Mouse (Mus musculus) c-Kit-positive CD71-negative TER-119-negative erythroid progenitor cells, embryonic 14.5 days (primary cell): ENCODE data around the gene Nr4a2.

Experiments
- DNase-seq: peaks from one replicate; pipeline ENCODE4 v3.0.0-alpha.2; 2013; ENCODE audit warnings: low read depth

The Nr4a2 gene

GRCm38 (mm10) chr2:57111791-57112538, 11.8 kb downstream of the Nr4a2 start:
- DNase-seq: no peak

DNA sequence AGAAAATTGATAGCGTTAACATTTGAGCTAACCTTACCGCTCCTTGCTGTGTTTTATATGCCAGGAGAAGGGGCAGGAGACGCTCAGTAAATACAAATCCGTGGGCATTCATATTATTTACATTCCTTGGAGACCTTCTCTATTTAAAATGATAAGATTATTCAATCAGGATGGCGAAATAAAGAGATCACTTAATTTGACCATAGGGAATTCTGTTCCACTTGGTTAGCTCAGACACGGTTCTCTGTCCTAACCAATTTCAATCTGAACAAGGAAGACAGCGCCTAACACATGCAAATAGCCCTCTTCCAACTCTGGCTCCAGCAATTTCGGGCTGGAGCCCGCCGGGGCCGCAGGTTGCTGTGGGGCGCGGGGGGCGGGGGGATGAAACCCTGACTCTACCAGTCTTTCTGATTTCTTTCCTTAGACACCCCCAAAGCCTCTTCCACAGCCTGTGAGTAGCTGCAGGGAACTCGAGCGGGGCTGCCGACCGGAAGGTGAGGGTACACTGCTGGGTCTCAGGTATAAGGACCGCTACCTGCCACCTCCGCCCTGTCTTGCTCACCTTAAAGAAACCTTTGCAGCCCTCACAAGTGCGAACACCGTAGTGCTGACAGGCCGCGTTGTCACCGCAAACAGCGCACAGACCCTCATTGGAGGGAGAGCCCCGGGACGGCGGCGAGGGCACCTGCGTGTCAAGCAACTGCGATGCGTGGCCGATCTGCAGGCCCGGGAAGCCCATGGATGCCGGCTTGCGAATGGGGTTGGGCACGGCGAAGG, 12.6 kb downstream of the Nr4a2 start:
- DNase-seq: no peak

DNA sequence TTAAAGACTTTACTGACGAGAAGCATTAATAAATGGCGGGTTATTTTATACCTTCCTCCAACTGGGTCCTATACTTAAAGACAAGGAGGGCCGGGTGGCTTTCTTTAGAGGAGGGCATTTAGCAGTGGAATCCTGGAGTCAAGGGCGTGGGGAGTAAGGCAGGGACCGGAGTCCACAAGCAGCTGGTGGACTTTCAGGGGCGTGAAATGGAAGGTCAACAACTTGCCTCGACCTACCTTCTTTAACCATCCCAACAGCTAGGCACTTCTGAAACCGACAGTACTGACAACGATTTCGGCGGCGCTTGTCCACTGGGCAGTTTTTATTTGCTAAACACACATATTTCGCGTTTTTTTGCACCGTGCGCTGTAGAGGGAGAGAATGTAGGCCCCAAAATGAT, 13.4 kb downstream of the Nr4a2 start:
- DNase-seq: no peak

GRCm38 (mm10) chr2:57109926-57110325, 13.9 kb downstream of the Nr4a2 start:
- no peak for DNase-seq

DNA sequence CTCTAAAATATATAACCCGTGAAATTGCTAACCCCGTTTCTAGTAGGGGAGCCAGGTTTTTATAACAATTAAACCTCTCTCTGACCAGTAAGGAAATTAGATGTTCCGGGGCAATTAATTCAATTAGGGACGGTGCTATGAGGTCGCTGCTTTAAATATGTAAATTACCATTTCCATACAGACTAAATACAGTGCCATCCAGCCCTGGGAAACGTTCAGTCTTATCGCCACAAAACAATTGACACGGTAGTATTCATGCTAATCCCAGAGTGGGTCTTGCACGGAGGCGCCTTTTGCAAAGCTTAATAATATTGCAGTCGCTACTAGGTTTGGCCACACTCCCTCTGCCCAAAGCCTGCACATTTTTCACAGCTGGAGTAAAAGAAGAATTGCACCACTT, 14.5 kb downstream of the Nr4a2 start:
- no peak for DNase-seq

DNA sequence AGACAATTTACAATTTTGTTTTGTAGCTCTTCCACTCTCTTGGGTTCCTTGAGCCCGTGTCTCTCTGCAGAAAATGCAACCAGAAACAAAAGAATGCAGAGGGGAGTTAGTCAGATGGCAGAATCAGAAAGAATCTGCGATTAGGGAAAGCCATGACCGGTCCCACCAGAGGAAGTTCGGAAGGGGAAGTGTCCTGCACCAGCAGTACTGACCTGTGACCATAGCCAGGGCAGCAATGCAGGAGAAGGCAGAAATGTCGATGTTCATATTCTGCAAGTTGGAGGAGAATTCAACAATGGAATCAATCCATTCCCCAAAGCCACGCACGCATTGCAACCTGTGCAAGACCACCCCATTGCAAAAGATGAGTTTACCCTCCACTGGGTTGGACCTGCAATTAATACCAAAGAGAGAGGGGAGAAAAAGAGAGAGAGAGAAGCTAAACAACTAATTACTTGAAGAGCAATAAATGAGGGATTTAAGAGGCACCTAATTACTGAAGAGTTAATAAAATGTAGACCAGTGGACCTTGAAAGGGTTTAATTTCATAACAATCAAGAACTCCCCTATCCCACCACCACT, 15.4 kb downstream of the Nr4a2 start:
- DNase-seq: no peak

DNA sequence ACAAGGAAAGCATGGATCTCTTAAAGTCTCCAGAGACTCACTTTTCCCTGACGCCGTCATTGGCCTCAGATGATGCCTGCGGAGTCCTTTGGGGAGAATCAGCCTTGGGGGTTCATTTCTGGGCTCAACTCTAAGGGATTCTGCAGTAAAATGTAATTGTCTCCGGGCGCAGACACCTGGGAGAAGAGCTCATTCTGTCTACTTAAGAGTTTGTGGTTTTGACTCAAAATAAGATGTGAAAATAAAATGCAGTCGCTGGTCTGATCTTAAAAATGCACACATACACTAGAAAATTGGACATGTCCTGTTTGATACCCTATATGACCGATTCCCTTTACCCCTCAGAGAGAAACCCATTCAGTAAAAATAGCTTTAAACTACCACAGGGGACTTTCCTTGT, 18.4 kb downstream of the Nr4a2 start:
- DNase-seq: no peak

DNA sequence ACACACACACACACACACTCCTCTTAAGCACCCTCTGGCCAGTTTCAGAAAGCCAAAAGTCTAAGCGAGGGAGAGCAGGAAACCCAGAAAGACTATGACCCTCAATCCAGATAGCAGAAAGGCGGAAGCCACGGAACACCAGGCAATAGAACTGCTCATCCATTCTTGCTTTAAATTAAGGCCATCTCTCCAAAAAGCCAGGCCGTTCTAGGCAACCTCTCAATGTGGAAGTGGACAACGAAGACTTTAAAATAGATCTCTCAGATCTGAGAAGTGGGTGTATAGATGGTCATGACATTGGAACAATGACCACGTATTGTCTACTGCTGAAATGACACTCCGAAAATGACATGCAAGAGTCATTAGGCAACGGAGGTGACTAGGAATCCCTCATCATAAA, 19.1 kb downstream of the Nr4a2 start:
- no peak for DNase-seq

DNA sequence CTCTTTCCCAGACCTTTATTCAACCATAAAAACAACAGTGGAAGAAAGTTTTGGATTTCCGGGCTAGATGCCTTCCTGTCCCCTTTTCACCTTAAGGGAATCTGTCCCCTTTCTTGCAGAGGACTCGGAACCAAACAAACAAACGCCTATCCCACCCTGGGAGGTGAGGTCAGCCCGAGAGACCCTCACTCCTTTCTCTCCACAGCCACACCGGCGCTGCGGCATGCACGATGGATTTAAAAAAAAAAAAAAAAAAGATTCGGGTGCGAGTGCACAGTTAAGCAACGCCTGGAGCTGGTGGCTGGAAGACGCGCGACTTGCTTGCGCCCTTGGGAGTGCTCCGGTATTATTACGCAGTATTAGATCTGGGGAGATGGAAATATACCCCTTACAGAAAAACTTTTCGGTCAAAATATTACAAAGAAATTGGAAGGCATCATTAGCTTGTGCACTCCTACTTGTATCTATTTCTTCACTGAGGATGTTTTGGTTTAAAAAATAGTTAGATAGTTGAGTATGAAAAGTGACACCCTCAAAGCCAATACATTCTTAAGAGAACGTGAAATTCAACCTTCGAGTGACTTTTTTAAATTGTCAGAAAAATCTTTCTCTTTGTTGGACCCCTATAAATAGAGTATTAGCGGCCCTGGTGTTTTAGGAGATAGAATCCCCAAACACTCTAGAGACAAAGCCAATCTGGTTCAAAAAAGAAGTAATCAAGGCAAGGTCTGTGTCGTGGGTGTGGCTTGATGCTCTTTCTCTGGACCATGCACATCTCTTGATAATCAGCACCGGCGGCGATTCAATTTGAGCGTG, 19.8 kb downstream of the Nr4a2 start:
- DNase-seq: no peak

DNA sequence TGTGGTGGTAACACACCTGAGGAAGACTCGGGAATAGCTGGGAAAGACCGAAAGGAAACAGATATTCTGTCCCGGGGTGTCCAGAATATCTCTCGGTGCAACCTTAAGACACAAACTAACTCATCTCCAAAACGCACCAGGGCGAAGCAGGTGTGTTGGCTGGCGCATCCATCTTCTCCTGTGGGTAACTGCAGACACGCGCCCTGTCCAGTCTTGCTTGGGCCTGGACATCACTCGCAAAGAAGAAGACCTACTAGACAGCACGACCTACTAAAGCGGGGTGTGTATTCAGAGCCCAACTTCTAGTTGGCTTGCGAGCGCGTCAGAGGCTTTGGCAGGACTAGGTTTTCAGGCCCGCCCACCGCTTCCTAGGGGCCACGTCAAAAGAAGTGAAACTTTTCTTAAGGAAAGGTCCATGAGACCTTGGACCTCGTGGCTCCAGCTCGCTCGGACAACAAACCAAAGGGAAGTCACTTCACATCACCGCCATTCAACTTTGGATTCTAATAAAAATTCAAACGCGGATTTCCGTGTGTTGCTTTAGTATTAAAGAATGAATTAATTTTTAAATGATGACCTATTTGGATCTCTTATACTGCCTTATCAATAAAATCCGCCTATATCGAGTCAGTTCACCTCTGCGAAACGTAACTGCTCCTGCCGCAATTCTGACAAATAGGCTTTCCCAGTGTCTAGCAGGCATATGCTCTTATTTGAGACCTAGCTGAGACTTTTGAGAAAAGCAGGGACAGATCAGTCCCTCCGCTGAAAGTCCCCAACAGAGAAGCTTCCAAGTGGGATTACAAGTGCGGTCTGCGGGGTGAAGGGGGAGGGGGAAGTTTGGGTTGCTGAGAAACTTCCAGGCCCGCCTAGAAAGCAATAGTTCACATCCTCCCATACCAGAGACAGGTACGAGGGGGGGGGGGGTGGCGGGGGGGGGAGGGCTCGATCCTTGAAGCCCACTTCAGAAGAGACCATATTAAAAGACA, 20.7 kb downstream of the Nr4a2 start:
- DNase-seq: no peak

DNA sequence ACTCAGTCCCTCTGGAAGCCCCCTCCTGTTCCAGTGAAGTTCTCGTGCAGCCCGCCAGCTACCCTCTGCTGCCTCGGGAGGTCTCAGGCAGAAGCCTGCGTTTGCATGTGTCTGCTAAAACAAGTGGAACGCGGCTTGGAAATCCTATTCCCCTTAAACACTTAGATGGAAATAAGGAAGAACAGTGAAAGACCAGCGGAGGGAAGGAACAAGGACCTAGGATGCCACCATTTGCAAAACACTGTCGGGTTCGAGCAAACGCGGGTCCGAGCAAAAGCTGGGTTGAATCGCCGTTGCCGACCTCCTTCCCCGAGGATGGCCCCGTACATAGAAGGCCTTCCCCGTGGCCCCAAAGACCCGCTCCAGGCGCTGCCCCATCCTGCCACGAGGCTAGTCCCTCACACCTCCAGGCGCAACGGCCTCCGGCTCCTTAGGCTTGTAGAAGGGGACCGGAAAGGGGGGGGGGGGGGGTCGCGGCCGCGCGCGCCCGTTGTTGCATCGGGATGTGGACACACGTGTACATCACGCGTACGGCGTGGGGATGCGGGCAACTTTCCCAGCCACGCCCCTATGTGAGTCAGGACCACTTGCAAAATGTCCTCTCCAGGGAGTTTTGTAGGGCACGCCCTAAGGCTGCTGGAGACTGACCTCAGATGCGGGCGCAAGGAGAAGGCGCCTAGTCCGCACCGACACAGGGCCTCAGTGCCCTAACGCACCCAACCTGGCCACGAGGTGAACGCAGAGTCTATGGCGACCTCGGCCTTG, 21.5 kb downstream of the Nr4a2 start:
- DNase-seq: no peak

DNA sequence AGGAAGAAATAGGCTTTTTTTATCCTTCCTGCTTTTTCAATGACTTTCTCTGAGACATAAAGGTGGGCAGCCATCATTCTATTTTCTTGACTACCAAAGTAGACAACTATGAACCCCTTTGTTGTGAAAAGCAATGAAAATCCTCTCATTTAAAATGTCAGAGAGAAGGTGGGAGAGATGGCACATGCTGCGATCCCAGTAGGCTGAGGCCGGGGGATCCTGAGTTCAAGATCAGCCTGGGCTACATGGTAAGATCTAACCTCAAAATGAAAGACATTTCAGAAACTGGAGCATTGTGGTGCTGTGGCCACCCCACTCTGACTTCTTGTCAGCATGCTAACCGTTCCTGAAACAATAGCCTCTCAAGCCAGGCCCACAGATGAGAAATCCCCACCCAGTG, 23.6 kb downstream of the Nr4a2 start:
- DNase-seq: no peak

GRCm38 (mm10) chr2:57072452-57072851, 51.4 kb downstream of the Nr4a2 start:
- no peak for DNase-seq

GRCm38 (mm10) chr2:57063480-57063879, 60.3 kb downstream of the Nr4a2 start:
- no peak for DNase-seq
